Mouse (Mus musculus): ENCODE measurements around the gene Nr3c2. TPM values are rescaled to one million over a fixed set of nuclear protein-coding genes. Genes with fewer than 3 reads are reported as not detected.

Gene Nr3c2
- polyA plus RNA-seq, 1 experiment, result 0.88 TPM

GRCm38 (mm10) chr8:77046731-77047130 is 147.5 kb downstream of the Nr3c2 start:
- Histone ChIP-seq H3K4me1 (ENCODE audit: control insufficient read depth, insufficient read depth, insufficient read length) (no peaks in the 10 kb centered on the region), H3K36me3 (ENCODE audit: control insufficient read depth, insufficient read depth, low read length) (no peaks in the 10 kb centered on the region), H3K27me3 (ENCODE audit: control insufficient read depth, insufficient read depth, low read length) (no peaks in the 10 kb centered on the region), H3K4me3 (ENCODE audit: extremely low read depth, insufficient read depth, insufficient read length) (no peak overlapping the region), H3K27ac (ENCODE audit: insufficient read depth, low read length) (no peak overlapping the region)
- no peak for DNase-seq (ENCODE audit: low read depth in 1 of 2, low spot score in 2 of 2)
- TF ChIP-seq CTCF (IDR thresholded peaks at IDR 0.05; ENCODE audit: extremely low read depth, insufficient read depth, insufficient read length, insufficient replicate concordance), result no peak
- TF ChIP-seq POLR2A (IDR thresholded peaks at IDR 0.05; ENCODE audit: low read depth, low read length), result no peak
- 71% methylated on average over 3 of the region's 3 CpGs for WGBS

- DNase-seq (ENCODE audit: low read depth in 1 of 2, low spot score in 2 of 2), result no peak
- TF ChIP-seq CTCF (IDR thresholded peaks at IDR 0.05; ENCODE audit: extremely low read depth, insufficient read depth, insufficient read length, insufficient replicate concordance) (no peak), POLR2A (IDR thresholded peaks at IDR 0.05; ENCODE audit: low read depth, low read length) (no peak)
- Histone ChIP-seq H3K4me1 (ENCODE audit: control insufficient read depth, insufficient read depth, insufficient read length) (no peaks in the 10 kb centered on the region), H3K27me3 (ENCODE audit: control insufficient read depth, insufficient read depth, low read length) (no peaks in the 10 kb centered on the region), H3K4me3 (ENCODE audit: extremely low read depth, insufficient read depth, insufficient read length) (no peak overlapping the region), H3K36me3 (ENCODE audit: control insufficient read depth, insufficient read depth, low read length) (no peaks in the 10 kb centered on the region), H3K27ac (ENCODE audit: insufficient read depth, low read length) (no peak overlapping the region)
- 90% methylated on average over 10 of the region's 10 CpGs for WGBS
Observed at GRCm38 (mm10) chr8:77051399-77052275, 152.4 kb downstream of the Nr3c2 start.

GRCm38 (mm10) chr8:77055492-77056021 is 156.3 kb downstream of the Nr3c2 start:
- 97% methylated on average over 3 of the region's 3 CpGs for WGBS
- no peak overlapping the region for H3K27ac ChIP-seq (ENCODE audit: insufficient read depth, low read length)
- H3K4me3 ChIP-seq (ENCODE audit: extremely low read depth, insufficient read depth, insufficient read length), result no peak overlapping the region
- DNase-seq (ENCODE audit: low read depth in 1 of 2, low spot score in 2 of 2), result no peak
- no peak for TF ChIP-seq CTCF (IDR thresholded peaks at IDR 0.05; ENCODE audit: extremely low read depth, insufficient read depth, insufficient read length, insufficient replicate concordance)
- TF ChIP-seq POLR2A (IDR thresholded peaks at IDR 0.05; ENCODE audit: low read depth, low read length), result no peak
- H3K27me3 ChIP-seq (ENCODE audit: control insufficient read depth, insufficient read depth, low read length), result no peaks in the 10 kb centered on the region
- no peaks in the 10 kb centered on the region for H3K36me3 ChIP-seq (ENCODE audit: control insufficient read depth, insufficient read depth, low read length)
- H3K4me1 ChIP-seq (ENCODE audit: control insufficient read depth, insufficient read depth, insufficient read length), result no peaks in the 10 kb centered on the region

GRCm38 (mm10) chr8:77056853-77057252 is 157.6 kb downstream of the Nr3c2 start:
- 90% methylated on average over 6 of the region's 6 CpGs for WGBS
- no peaks in the 10 kb centered on the region for H3K36me3 ChIP-seq (ENCODE audit: control insufficient read depth, insufficient read depth, low read length)
- H3K4me3 ChIP-seq (ENCODE audit: extremely low read depth, insufficient read depth, insufficient read length), result no peak overlapping the region
- no peak overlapping the region for H3K27ac ChIP-seq (ENCODE audit: insufficient read depth, low read length)
- no peak for DNase-seq (ENCODE audit: low read depth in 1 of 2, low spot score in 2 of 2)
- TF ChIP-seq POLR2A (IDR thresholded peaks at IDR 0.05; ENCODE audit: low read depth, low read length), result no peak
- TF ChIP-seq CTCF (IDR thresholded peaks at IDR 0.05; ENCODE audit: extremely low read depth, insufficient read depth, insufficient read length, insufficient replicate concordance), result no peak
- no peaks in the 10 kb centered on the region for H3K27me3 ChIP-seq (ENCODE audit: control insufficient read depth, insufficient read depth, low read length)
- no peaks in the 10 kb centered on the region for H3K4me1 ChIP-seq (ENCODE audit: control insufficient read depth, insufficient read depth, insufficient read length)

- Histone ChIP-seq H3K36me3 (ENCODE audit: control insufficient read depth, insufficient read depth, low read length) (no peaks in the 10 kb centered on the region), H3K27ac (ENCODE audit: insufficient read depth, low read length) (no peak overlapping the region), H3K4me3 (ENCODE audit: extremely low read depth, insufficient read depth, insufficient read length) (no peak overlapping the region), H3K27me3 (ENCODE audit: control insufficient read depth, insufficient read depth, low read length) (no peaks in the 10 kb centered on the region), H3K4me1 (ENCODE audit: control insufficient read depth, insufficient read depth, insufficient read length) (no peaks in the 10 kb centered on the region)
- TF ChIP-seq CTCF (IDR thresholded peaks at IDR 0.05; ENCODE audit: extremely low read depth, insufficient read depth, insufficient read length, insufficient replicate concordance), result no peak
- TF ChIP-seq POLR2A (IDR thresholded peaks at IDR 0.05; ENCODE audit: low read depth, low read length), result no peak
- 85% methylated on average over 4 of the region's 4 CpGs for WGBS
- DNase-seq (ENCODE audit: low read depth in 1 of 2, low spot score in 2 of 2), result no peak
Observed at GRCm38 (mm10) chr8:77082687-77083086, 183.4 kb downstream of the Nr3c2 start.

- no peak overlapping the region for H3K27ac ChIP-seq (ENCODE audit: insufficient read depth, low read length)
- no peak for DNase-seq (ENCODE audit: low read depth in 1 of 2, low spot score in 2 of 2)
Observed at GRCm38 (mm10) chr8:77086036-77086435, 186.8 kb downstream of the Nr3c2 start.

GRCm38 (mm10) chr8:77096721-77097120 is 197.5 kb downstream of the Nr3c2 start:
- DNase-seq (ENCODE audit: low read depth in 1 of 2, low spot score in 2 of 2), result no peak
- 41% methylated on average over 4 of the region's 4 CpGs for WGBS
- Histone ChIP-seq H3K36me3 (ENCODE audit: control insufficient read depth, insufficient read depth, low read length) (no peaks in the 10 kb centered on the region), H3K4me3 (ENCODE audit: extremely low read depth, insufficient read depth, insufficient read length) (no peak overlapping the region), H3K4me1 (ENCODE audit: control insufficient read depth, insufficient read depth, insufficient read length) (no peaks in the 10 kb centered on the region), H3K27ac (ENCODE audit: insufficient read depth, low read length) (no peak overlapping the region), H3K27me3 (ENCODE audit: control insufficient read depth, insufficient read depth, low read length) (no peaks in the 10 kb centered on the region)
- no peak for TF ChIP-seq POLR2A (IDR thresholded peaks at IDR 0.05; ENCODE audit: low read depth, low read length)
- TF ChIP-seq CTCF (IDR thresholded peaks at IDR 0.05; ENCODE audit: extremely low read depth, insufficient read depth, insufficient read length, insufficient replicate concordance), result no peak

More at GRCm38 (mm10) chr8:77086036-77086435, 186.8 kb downstream of the Nr3c2 start:
- no peaks in the 10 kb centered on the region for H3K36me3 ChIP-seq (ENCODE audit: control insufficient read depth, insufficient read depth, low read length)
- H3K27me3 ChIP-seq (ENCODE audit: control insufficient read depth, insufficient read depth, low read length), result no peaks in the 10 kb centered on the region
- TF ChIP-seq CTCF (IDR thresholded peaks at IDR 0.05; ENCODE audit: extremely low read depth, insufficient read depth, insufficient read length, insufficient replicate concordance) (no peak), POLR2A (IDR thresholded peaks at IDR 0.05; ENCODE audit: low read depth, low read length) (no peak)
- no peak overlapping the region for H3K4me3 ChIP-seq (ENCODE audit: extremely low read depth, insufficient read depth, insufficient read length)
- no peaks in the 10 kb centered on the region for H3K4me1 ChIP-seq (ENCODE audit: control insufficient read depth, insufficient read depth, insufficient read length)
- WGBS, result 85% methylated on average over 8 of the region's 8 CpGs

All from spleen, adult 2 months (tissue).